Mouse (Mus musculus): Measurements from ENCODE around the gene Arhgap1.
"Not testable (repeated sequence)": the region's sequence is repeated elsewhere in the genome, so short reads cannot be mapped to it uniquely, and the experiment has no call there.

Arhgap1 gene

GRCm38 (mm10) chr2:91649553-91650359, at the start of gene Arhgap1, which contains the start of gene Zfp408:
Gene Arhgap1 (plus strand): TSS chr2:91649860.
Gene Zfp408 (minus strand): TSS chr2:91649791.
- DNase-seq (ENCODE audit: low spot score): peak; percentile 87

GRCm38 (mm10) chr2:91600475-91600874, 49.2 kb upstream of the Arhgap1 start:
- no peak for DNase-seq (ENCODE audit: low spot score)

GRCm38 (mm10) chr2:91602389-91602788, 47.3 kb upstream of the Arhgap1 start:
- no peak for DNase-seq (ENCODE audit: low spot score)

GRCm38 (mm10) chr2:91609370-91609769, 40.3 kb upstream of the Arhgap1 start:
- not testable (repeated sequence) for DNase-seq (ENCODE audit: low spot score)

- no peak for DNase-seq (ENCODE audit: low spot score)
These were observed 27.3 kb upstream of the Arhgap1 start for GRCm38 (mm10) chr2:91622356-91622755.

- DNase-seq (ENCODE audit: low spot score): not testable (repeated sequence)
These were observed 26.3 kb upstream of the Arhgap1 start for GRCm38 (mm10) chr2:91623366-91623765.

GRCm38 (mm10) chr2:91627486-91627885, 22.2 kb upstream of the Arhgap1 start:
- no peak for DNase-seq (ENCODE audit: low spot score)

GRCm38 (mm10) chr2:91628171-91628570, 21.5 kb upstream of the Arhgap1 start:
- DNase-seq (ENCODE audit: low spot score): no peak

GRCm38 (mm10) chr2:91629682-91630081, 20.0 kb upstream of the Arhgap1 start:
- no peak for DNase-seq (ENCODE audit: low spot score)

- no peak for DNase-seq (ENCODE audit: low spot score)
These were observed 19.3 kb upstream of the Arhgap1 start for GRCm38 (mm10) chr2:91630384-91630783.

- DNase-seq (ENCODE audit: low spot score): no peak
These were observed 17.8 kb upstream of the Arhgap1 start for GRCm38 (mm10) chr2:91631826-91632225.

- no peak for DNase-seq (ENCODE audit: low spot score)
These were observed 17.3 kb upstream of the Arhgap1 start for GRCm38 (mm10) chr2:91632316-91632715.

- no peak for DNase-seq (ENCODE audit: low spot score)
These were observed 16.2 kb upstream of the Arhgap1 start for GRCm38 (mm10) chr2:91633334-91633977.

- no peak for DNase-seq (ENCODE audit: low spot score)
These were observed 14.8 kb upstream of the Arhgap1 start for GRCm38 (mm10) chr2:91634841-91635240.

GRCm38 (mm10) chr2:91635486-91635885, 14.2 kb upstream of the Arhgap1 start:
- no peak for DNase-seq (ENCODE audit: low spot score)

GRCm38 (mm10) chr2:91636229-91636628, 13.4 kb upstream of the Arhgap1 start, which contains the start of gene F2:
Gene F2 (minus strand): TSS chr2:91636414.
- no peak for DNase-seq (ENCODE audit: low spot score)

- DNase-seq (ENCODE audit: low spot score): no peak
These were observed 12.8 kb upstream of the Arhgap1 start for GRCm38 (mm10) chr2:91636727-91637338.

- DNase-seq (ENCODE audit: low spot score): no peak
These were observed 10.7 kb upstream of the Arhgap1 start for GRCm38 (mm10) chr2:91638931-91639330.

GRCm38 (mm10) chr2:91642825-91643415, 6.7 kb upstream of the Arhgap1 start:
- DNase-seq (ENCODE audit: low spot score): no peak

- DNase-seq (ENCODE audit: low spot score): no peak
These were observed 5.6 kb upstream of the Arhgap1 start for GRCm38 (mm10) chr2:91644021-91644420.

- DNase-seq (ENCODE audit: low spot score): no peak
These were observed 4.3 kb upstream of the Arhgap1 start for GRCm38 (mm10) chr2:91645354-91645753.

- no peak for DNase-seq (ENCODE audit: low spot score)
These were observed 3.8 kb upstream of the Arhgap1 start for GRCm38 (mm10) chr2:91645811-91646210.

Measured in urinary bladder, postnatal 10 days (tissue).